Comparison of ENCODE assay signal across 22 mouse cellular contexts in genomic region chr10:7900719-7901627, GRCm38 (mm10). TPM values are rescaled to one million over a fixed set of nuclear protein-coding genes. Genes with fewer than 3 reads are reported as not detected.
DNase-seq lines count a peak whose midpoint lies in the region; TF ChIP-seq lines count a peak whose summit lies in the region.
"Had no signal": no experiment of that assay in that cellular context is flagged by ENCODE, and none has a peak within 500 bp of the region (broad histone marks: within the 10 kb centered on the region; RNA-seq: fewer than 3 reads in every experiment).

No protein-coding gene starts in this region.

- H3K27me3 ChIP-seq in heart, embryonic 10.5 days (ENCODE audit: insufficient read depth, poor library complexity, severe bottlenecking), result no peaks in the 10 kb centered on the region
- H3K27me3 ChIP-seq: forebrain, embryonic 12.5 days; hindbrain, embryonic 13.5 days; intestine, embryonic 15.5 days; liver, embryonic 13.5 days; neural tube, embryonic 15.5 days had no signal

- 91% methylated on average over 14 of the region's 14 CpGs for WGBS in heart, embryonic 10.5 days

- intact Hi-C loops in left cerebral cortex, adult 2 months (cut with DNase I), result no loop called here

- DNase-seq in heart, adult 11 months, result peak; percentile 66
- no peak for DNase-seq in heart, adult 8-10 months (ENCODE audit: low spot score)
- peak; percentile 40 for DNase-seq in right cerebral cortex, postnatal 25 days
- DNase-seq in right cerebral cortex, postnatal 10 days (ENCODE audit: low spot score in 2 of 2), result no peak
- peak; percentile 34 to 48 for DNase-seq in left cerebral cortex, adult 2 months (ENCODE audit: extremely low spot score in 1 of 2, low spot score in 2 of 2)
- no peak for DNase-seq in gastrocnemius, adult 8-10 months (ENCODE audit: low spot score in 2 of 2)
- DNase-seq in heart, embryonic 10.5 days (ENCODE audit: low spot score), result no peak
- DNase-seq: cerebellum, adult 9-11 months; embryo, embryonic 11 days; gastrocnemius, postnatal 14 days; heart, postnatal 10 days; liver, embryonic 13.5 days; midbrain, embryonic 14.5 days; retina, postnatal 1 day; thymus, postnatal 25 days had no signal

- no peak for TF ChIP-seq CTCF in left cerebral cortex, adult 2 months (IDR thresholded peaks at IDR 0.05)

- peak overlapping the region; percentile 72 for H3K27ac ChIP-seq in left cerebral cortex, adult 2 months
- H3K27ac ChIP-seq in heart, embryonic 10.5 days, result no peak overlapping the region
- H3K27ac ChIP-seq: forebrain, embryonic 12.5 days; hindbrain, embryonic 13.5 days; intestine, embryonic 15.5 days; liver, embryonic 13.5 days; neural tube, embryonic 15.5 days; stomach, postnatal 0 days had no signal

- no peaks in the 10 kb centered on the region for H3K9me3 ChIP-seq in heart, embryonic 10.5 days
- H3K9me3 ChIP-seq: forebrain, embryonic 12.5 days; G1E; hindbrain, embryonic 13.5 days; intestine, embryonic 15.5 days; liver, embryonic 13.5 days; neural tube, embryonic 15.5 days had no signal

- H3K4me1 ChIP-seq in heart, embryonic 10.5 days, result no peaks in the 10 kb centered on the region
- H3K4me1 ChIP-seq: forebrain, embryonic 12.5 days; hindbrain, embryonic 13.5 days; intestine, embryonic 15.5 days; liver, embryonic 13.5 days; neural tube, embryonic 15.5 days had no signal

- peaks cover 58% of the 10 kb centered on the region for H3K36me3 ChIP-seq in heart, embryonic 10.5 days

- H3K4me3 ChIP-seq in left cerebral cortex, adult 2 months, result no peak overlapping the region
- H3K4me3 ChIP-seq in heart, embryonic 10.5 days, result no peak overlapping the region
- H3K4me3 ChIP-seq: forebrain, embryonic 12.5 days; hindbrain, embryonic 13.5 days; intestine, embryonic 15.5 days; liver, embryonic 13.5 days; myocyte; neural tube, embryonic 15.5 days had no signal

RNA-seq across cellular contexts. Expression of gene Tab2, which starts 55.1 kb away (rescaled TPM):
- total RNA-seq in heart, adult 8-10 months (2022), result 10 to 100 TPM; 48.7 to 54.6 (median 51.3) TPM
- total RNA-seq in left cerebral cortex, adult 2 months (2021), result 10 to 100 TPM; 53.9 to 56.9 TPM
- 100 to 1,000 TPM; 105 to 120 (median 107) TPM for total RNA-seq in gastrocnemius, adult 8-10 months (2022)
- 15.5 and 20.7 TPM in 2 replicates for polyA plus RNA-seq in heart, embryonic 10.5 days (2016; fragmentation: Nextera tagmentation; extraction: Ambion mirVana)

Comparison
In these comparisons a context has a peak if more than half of its experiments do, and no peak if none do; other contexts are left out.
1. DNase-seq: peak in heart, adult 11 months (single experiment), right cerebral cortex, postnatal 25 days (single experiment) and left cerebral cortex, adult 2 months (2 of 2); none in heart, adult 8-10 months (single experiment), right cerebral cortex, postnatal 10 days (0 of 2), gastrocnemius, adult 8-10 months (0 of 2) and heart, embryonic 10.5 days (single experiment).